Mouse (Mus musculus) neural tube, embryonic 13.5 days (tissue): Measurements from ENCODE around the gene Lgals8. TPM values are rescaled to one million over a fixed set of nuclear protein-coding genes. Genes with fewer than 3 reads are reported as not detected.

ENCODE experiments used
- ATAC-seq: fragments of 200-750 bp; cut with Nextera tagmentation; 2 replicates; pipeline ENCODE4 v1.8.0; 2017; ENCODE audit warnings: low read depth, mild to moderate bottlenecking, moderate TSS enrichment, moderate library complexity
- H3K27ac ChIP-seq: fragments of 300-500 bp; sonication (generic); replicated peaks from 2 replicates; pipeline ENCODE4 v1.5.1; 2015; ENCODE audit warnings: moderate library complexity, mild to moderate bottlenecking, inconsistent platforms
- H3K27me3 ChIP-seq: fragments of 300-500 bp; sonication (generic); 2 replicates; pipeline ENCODE4 v1.6.1; 2015; ENCODE audit warnings: mild to moderate bottlenecking, inconsistent platforms
- H3K36me3 ChIP-seq: fragments of 300-500 bp; sonication (generic); 2 replicates; pipeline ENCODE4 v1.6.1; 2015; ENCODE audit warnings: mild to moderate bottlenecking, inconsistent platforms
- H3K4me1 ChIP-seq: fragments of 300-500 bp; sonication (generic); replicated peaks from 2 replicates; pipeline ENCODE4 v1.6.1; 2015; ENCODE audit warnings: inconsistent platforms
- H3K4me2 ChIP-seq: fragments of 300-500 bp; sonication (generic); 2 replicates; pipeline ENCODE4 v1.6.1; 2015; ENCODE audit warnings: inconsistent platforms, mild to moderate bottlenecking, moderate library complexity
- H3K4me3 ChIP-seq: fragments of 300-500 bp; sonication (generic); 2 replicates; pipeline ENCODE4 v1.5.1; 2015; ENCODE audit warnings: mild to moderate bottlenecking, inconsistent platforms
- H3K9ac ChIP-seq: fragments of 300-500 bp; sonication (generic); 2 replicates; pipeline ENCODE4 v1.6.1; 2015; ENCODE audit warnings: moderate library complexity, mild to moderate bottlenecking, inconsistent platforms
- H3K9me3 ChIP-seq: fragments of 300-500 bp; sonication (generic); 2 replicates; pipeline ENCODE4 v1.6.1; 2016; ENCODE audit warnings: inconsistent platforms
- WGBS: fragments of 180-500 bp; shearing (Covaris S2); methylation state at CpG from one replicate; pipeline ENCODE4 v1.1.7; 2015; 5-methylcytosine and 5-hydroxymethylcytosine counted together
- polyA plus RNA-seq: library from polyadenylated mRNA; unstranded; fragments of >200 nt; fragmentation: Nextera tagmentation; extraction: Ambion mirVana; gene quantifications from 2 replicates; pipeline ENCODE4 v1.2.1, GENCODE M21; 2015

The Lgals8 gene
- polyA plus RNA-seq = 21.9 and 23.5 TPM in 2 replicates

GRCm38 (mm10) chr13:12464844-12465243 is at the start of gene Lgals8:
TSS of gene Lgals8 (minus strand) at chr13:12464944.
- WGBS = 80% methylated on average over 1 of the region's 1 CpGs
- Histone ChIP-seq H3K27me3 (no peaks in the 10 kb centered on the region), H3K4me1 (peaks cover 8% of the 10 kb centered on the region), H3K4me3 (no peak within 1 kb of the TSS), H3K9me3 (no peaks in the 10 kb centered on the region), H3K27ac (no peak within 1 kb of the TSS), H3K36me3 (no peaks in the 10 kb centered on the region), H3K9ac (no peak within 1 kb of the TSS), H3K4me2 (no peak within 1 kb of the TSS)
- no peak for ATAC-seq

GRCm38 (mm10) chr13:12511189-12511965 is 46.6 kb upstream of the Lgals8 start:
- WGBS = 76% methylated on average over 9 of the region's 9 CpGs
- Histone ChIP-seq H3K4me3 (no peak overlapping the region), H3K9ac (no peak overlapping the region), H3K36me3 (no peaks in the 10 kb centered on the region), H3K4me2 (no peak overlapping the region), H3K27me3 (no peaks in the 10 kb centered on the region), H3K9me3 (no peaks in the 10 kb centered on the region), H3K27ac (no peak overlapping the region), H3K4me1 (no peaks in the 10 kb centered on the region)
- no peak for ATAC-seq

DNA sequence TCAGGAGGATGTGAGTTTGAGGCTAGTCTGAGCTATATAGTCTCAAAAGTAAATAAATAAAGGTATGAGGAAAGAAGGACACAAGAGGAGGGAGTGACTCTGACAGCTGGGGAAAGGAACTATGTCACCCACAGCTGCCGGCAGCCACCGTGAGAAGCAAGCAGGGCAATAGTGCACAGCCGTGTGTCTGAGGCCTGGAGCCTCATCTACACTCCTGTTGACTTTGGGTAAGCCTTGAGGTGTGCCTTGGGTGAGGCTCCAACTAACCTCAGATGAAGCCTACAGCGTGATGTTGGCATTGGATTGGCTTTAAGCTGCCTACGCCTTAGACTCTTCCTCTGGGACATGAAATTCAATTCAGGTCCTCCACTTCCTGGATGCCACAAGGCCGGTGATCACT is 45.3 kb upstream of the Lgals8 start:
- Histone ChIP-seq H3K4me2 (no peak overlapping the region), H3K9ac (no peak overlapping the region), H3K9me3 (no peaks in the 10 kb centered on the region), H3K4me1 (no peaks in the 10 kb centered on the region), H3K27ac (no peak overlapping the region), H3K4me3 (no peak overlapping the region), H3K27me3 (no peaks in the 10 kb centered on the region), H3K36me3 (no peaks in the 10 kb centered on the region)
- ATAC-seq = no peak
- WGBS = 94% methylated on average over 6 of the region's 6 CpGs

DNA sequence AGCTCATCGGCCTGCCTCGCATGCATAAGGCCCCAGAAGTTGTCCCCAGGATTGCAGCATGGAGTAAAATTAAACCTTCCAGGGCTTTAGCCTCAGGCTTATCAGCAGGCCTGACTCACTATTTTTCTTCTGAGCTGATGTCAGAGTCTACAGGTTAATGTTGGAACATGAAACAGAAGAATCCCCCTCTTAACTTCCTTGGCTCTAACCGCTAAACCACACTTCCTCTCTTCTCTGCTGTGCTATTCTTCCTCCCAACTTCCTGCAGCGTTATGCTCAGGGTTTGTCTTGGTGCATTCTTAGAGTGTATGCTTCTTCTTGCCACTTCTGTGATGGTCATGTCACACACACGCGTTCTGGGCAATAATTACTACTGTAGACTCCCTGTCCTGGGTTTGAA is 42.7 kb upstream of the Lgals8 start:
- no peak overlapping the region for H3K4me2 ChIP-seq
- no peak for ATAC-seq
- H3K4me3 ChIP-seq = no peak overlapping the region
- H3K9me3 ChIP-seq = no peaks in the 10 kb centered on the region
- 88% methylated on average over 6 of the region's 6 CpGs for WGBS
- no peak overlapping the region for H3K9ac ChIP-seq
- peaks cover 9% of the 10 kb centered on the region for H3K4me1 ChIP-seq
- H3K27ac ChIP-seq = no peak overlapping the region
- H3K36me3 ChIP-seq = no peaks in the 10 kb centered on the region
- H3K27me3 ChIP-seq = no peaks in the 10 kb centered on the region

GRCm38 (mm10) chr13:12505359-12505758 is 40.6 kb upstream of the Lgals8 start:
- Histone ChIP-seq H3K27ac (no peak overlapping the region), H3K9me3 (no peaks in the 10 kb centered on the region), H3K4me3 (no peak overlapping the region), H3K36me3 (no peaks in the 10 kb centered on the region), H3K4me1 (peaks cover 9% of the 10 kb centered on the region), H3K4me2 (no peak overlapping the region), H3K27me3 (no peaks in the 10 kb centered on the region), H3K9ac (no peak overlapping the region)
- WGBS = 81% methylated on average over 3 of the region's 3 CpGs
- no peak for ATAC-seq

- 16% methylated on average over 11 of the region's 11 CpGs for WGBS
- H3K27ac ChIP-seq = peak overlapping the region; percentile 14; the same call in 1 of the 2 replicates
- peak; percentile 84 for ATAC-seq
These were observed 38.6 kb upstream of the Lgals8 start for GRCm38 (mm10) chr13:12503238-12503751.

DNA sequence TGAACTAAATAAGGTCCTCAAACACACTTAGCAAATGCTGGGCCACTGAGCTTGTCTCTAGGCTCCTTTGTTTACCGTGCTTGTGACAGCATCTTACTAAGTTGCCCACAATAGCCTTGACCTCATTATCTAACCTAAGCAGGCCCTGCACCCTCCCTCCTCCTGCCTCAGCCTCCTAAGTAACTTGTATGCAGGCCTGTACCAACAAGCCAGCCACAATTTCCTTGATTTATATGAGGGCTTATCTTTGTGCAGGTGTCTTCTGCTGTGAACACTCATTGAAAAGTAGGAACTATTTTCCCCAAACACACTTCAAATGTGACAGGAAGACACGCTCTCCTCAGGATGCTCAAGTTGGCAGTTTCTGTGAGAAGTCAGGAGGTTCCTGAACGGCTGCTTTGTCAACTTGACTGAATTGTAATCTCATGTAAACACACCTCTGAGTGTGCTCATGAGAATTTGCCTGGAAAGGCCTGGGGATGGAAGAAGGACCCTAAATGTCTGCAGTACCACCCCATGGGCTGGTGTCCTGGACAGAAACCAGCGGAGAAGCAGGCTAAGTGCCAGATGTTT is 38.0 kb upstream of the Lgals8 start:
- Histone ChIP-seq H3K36me3 (no peaks in the 10 kb centered on the region), H3K4me2 (no peak overlapping the region), H3K4me1 (peaks cover 9% of the 10 kb centered on the region), H3K9ac (no peak overlapping the region), H3K27ac (peak overlapping the region; percentile 14; the same call in 1 of the 2 replicates), H3K27me3 (no peaks in the 10 kb centered on the region), H3K9me3 (no peaks in the 10 kb centered on the region), H3K4me3 (no peak overlapping the region)
- 23% methylated on average over 4 of the region's 4 CpGs for WGBS
- ATAC-seq = no peak

More at GRCm38 (mm10) chr13:12503238-12503751, 38.6 kb upstream of the Lgals8 start:
- H3K9me3 ChIP-seq = no peaks in the 10 kb centered on the region
- no peaks in the 10 kb centered on the region for H3K27me3 ChIP-seq
- no peaks in the 10 kb centered on the region for H3K36me3 ChIP-seq
- H3K9ac ChIP-seq = no peak overlapping the region
- H3K4me2 ChIP-seq = no peak overlapping the region
- peaks cover 9% of the 10 kb centered on the region for H3K4me1 ChIP-seq
- no peak overlapping the region for H3K4me3 ChIP-seq

- 86% methylated on average over 7 of the region's 7 CpGs for WGBS
- H3K9me3 ChIP-seq = no peaks in the 10 kb centered on the region
- no peaks in the 10 kb centered on the region for H3K27me3 ChIP-seq
- H3K4me2 ChIP-seq = no peak overlapping the region
- H3K36me3 ChIP-seq = no peaks in the 10 kb centered on the region
- ATAC-seq = no peak
- peaks cover 9% of the 10 kb centered on the region for H3K4me1 ChIP-seq
- no peak overlapping the region for H3K27ac ChIP-seq
- no peak overlapping the region for H3K4me3 ChIP-seq
- H3K9ac ChIP-seq = no peak overlapping the region
These were observed 34.4 kb upstream of the Lgals8 start for GRCm38 (mm10) chr13:12499107-12499506.

DNA sequence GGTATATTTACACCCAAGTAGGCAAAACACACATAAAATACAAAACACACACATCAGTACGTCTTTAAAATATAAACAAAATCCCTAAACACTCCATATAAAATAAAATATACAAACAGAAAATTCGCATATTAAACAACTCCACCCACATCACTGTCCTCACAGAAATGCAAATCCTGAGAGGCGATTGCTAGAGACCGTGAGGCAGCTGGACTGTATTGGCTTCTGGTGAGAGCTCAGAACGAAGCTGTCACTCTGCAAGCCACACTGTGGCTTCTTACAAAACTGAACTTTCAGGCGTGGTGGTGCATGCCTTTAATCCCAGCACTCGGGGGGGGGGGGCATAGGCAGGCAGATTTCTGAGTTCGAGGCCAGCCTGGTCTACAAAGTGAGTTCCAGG is 33.1 kb upstream of the Lgals8 start:
- H3K36me3 ChIP-seq = no peaks in the 10 kb centered on the region
- 59% methylated on average over 8 of the region's 8 CpGs for WGBS

GRCm38 (mm10) chr13:12494750-12495149 is 30.0 kb upstream of the Lgals8 start:
- 81% methylated on average over 9 of the region's 9 CpGs for WGBS
- Histone ChIP-seq H3K27ac (no peak overlapping the region), H3K9me3 (no peaks in the 10 kb centered on the region), H3K36me3 (no peaks in the 10 kb centered on the region), H3K4me1 (no peaks in the 10 kb centered on the region), H3K4me2 (no peak overlapping the region), H3K4me3 (no peak overlapping the region), H3K9ac (no peak overlapping the region), H3K27me3 (no peaks in the 10 kb centered on the region)
- ATAC-seq = no peak

More for the DNA sequence above, 33.1 kb upstream of the Lgals8 start:
- Histone ChIP-seq H3K4me2 (no peak overlapping the region), H3K4me1 (peaks cover 2% of the 10 kb centered on the region), H3K4me3 (no peak overlapping the region), H3K9me3 (no peaks in the 10 kb centered on the region), H3K9ac (no peak overlapping the region), H3K27ac (no peak overlapping the region), H3K27me3 (no peaks in the 10 kb centered on the region)
- ATAC-seq = no peak

GRCm38 (mm10) chr13:12492515-12492914 is 27.8 kb upstream of the Lgals8 start:
- Histone ChIP-seq H3K9ac (no peak overlapping the region), H3K4me3 (no peak overlapping the region), H3K4me1 (no peaks in the 10 kb centered on the region), H3K27me3 (no peaks in the 10 kb centered on the region), H3K4me2 (no peak overlapping the region), H3K9me3 (no peaks in the 10 kb centered on the region), H3K27ac (no peak overlapping the region), H3K36me3 (no peaks in the 10 kb centered on the region)
- 95% methylated on average over 3 of the region's 3 CpGs for WGBS
- no peak for ATAC-seq

DNA sequence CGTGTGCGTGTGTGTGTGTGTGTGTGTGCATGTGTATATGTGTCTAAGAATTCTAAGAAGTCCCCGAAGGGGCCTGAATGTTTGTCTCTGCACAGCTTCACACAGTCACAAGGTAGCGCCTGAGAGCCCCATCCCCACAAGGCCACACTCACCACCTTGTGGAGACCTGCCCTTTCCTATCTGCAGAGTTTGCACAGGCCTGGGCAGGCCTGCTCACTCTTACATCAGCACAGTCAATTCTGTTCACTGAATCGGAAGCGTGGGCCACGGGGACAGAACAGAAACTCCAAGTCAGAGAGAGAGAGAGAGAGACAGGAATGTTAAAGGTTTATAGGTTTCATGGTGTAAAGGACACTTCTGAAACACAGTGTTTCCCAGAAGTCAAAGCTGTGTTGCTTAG is 20.9 kb upstream of the Lgals8 start:
- H3K4me3 ChIP-seq = no peak overlapping the region

More for the DNA sequence above, 20.9 kb upstream of the Lgals8 start:
- WGBS = 92% methylated on average over 7 of the region's 7 CpGs
- H3K36me3 ChIP-seq = no peaks in the 10 kb centered on the region
- no peak overlapping the region for H3K4me2 ChIP-seq
- no peaks in the 10 kb centered on the region for H3K9me3 ChIP-seq
- no peak overlapping the region for H3K9ac ChIP-seq
- no peaks in the 10 kb centered on the region for H3K4me1 ChIP-seq
- no peak for ATAC-seq
- no peaks in the 10 kb centered on the region for H3K27me3 ChIP-seq
- no peak overlapping the region for H3K27ac ChIP-seq
